Comparison of ENCODE assay signal across 11 mouse cellular contexts in the genomic region with DNA sequence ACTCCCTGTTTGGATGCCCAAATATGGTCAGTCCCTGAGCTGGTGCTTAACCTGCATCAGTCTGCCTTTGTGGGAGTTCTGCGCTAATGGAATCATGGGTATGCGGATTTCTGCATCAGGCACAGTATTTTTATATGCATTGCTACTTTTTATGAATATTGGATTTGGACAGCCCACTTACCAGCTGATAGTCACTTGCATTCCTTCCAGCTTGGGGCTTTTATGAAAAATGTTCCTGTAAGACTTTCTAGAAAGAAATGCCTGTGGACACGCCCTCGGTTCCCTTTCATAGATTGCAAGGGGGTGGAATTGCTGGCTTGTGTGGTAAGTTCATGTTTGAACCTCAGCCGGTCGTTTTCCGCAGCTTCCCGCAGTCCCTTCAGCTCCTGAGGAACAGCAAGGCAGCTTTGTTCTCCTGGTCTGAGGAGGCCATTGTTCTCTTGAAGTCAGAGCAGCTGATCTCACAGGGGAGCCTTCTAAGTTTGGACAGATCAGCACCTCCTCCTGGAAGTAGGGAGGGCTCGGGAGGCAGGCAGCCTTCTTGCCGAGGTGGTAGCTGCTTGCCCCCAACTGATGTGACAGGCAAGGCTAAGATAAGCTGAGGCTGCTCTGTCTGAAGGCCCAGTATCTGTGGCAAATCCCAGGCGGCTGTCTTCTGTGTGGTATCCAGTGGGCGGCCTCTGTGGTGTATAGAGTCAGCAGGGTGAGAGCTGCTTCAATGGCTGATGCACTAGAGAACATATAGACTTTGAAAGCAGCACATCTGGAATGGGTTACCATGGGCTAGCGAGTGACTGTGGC.
DNase-seq lines count a peak whose midpoint lies in the region; ATAC-seq lines count a peak whose summit lies in the region.
"Had no signal": no experiment of that assay in that cellular context is flagged by ENCODE, and none has a peak within 500 bp of the region (broad histone marks: within the 10 kb centered on the region; RNA-seq: fewer than 3 reads in every experiment).

No protein-coding gene starts in this region.

- no peaks in the 10 kb centered on the region for H3K9me3 ChIP-seq in kidney, embryonic 15.5 days (replicated peaks)
- no peaks in the 10 kb centered on the region for H3K9me3 ChIP-seq in embryonic facial prominence, embryonic 11.5 days (replicated peaks; ENCODE audit: control insufficient read depth, low read length)
- H3K9me3 ChIP-seq in liver, embryonic 15.5 days (replicated peaks), result no peaks in the 10 kb centered on the region
- H3K9me3 ChIP-seq: embryonic facial prominence, embryonic 15.5 days had no signal

- H3K27ac ChIP-seq in kidney, embryonic 15.5 days, result peak overlapping the region; percentile 71
- H3K27ac ChIP-seq in embryonic facial prominence, embryonic 11.5 days (replicated peaks; ENCODE audit: low read depth, low read length), result no peak overlapping the region
- no peak overlapping the region for H3K27ac ChIP-seq in liver, embryonic 15.5 days (replicated peaks)
- H3K27ac ChIP-seq: embryonic facial prominence, embryonic 15.5 days had no signal

- H3K9ac ChIP-seq in kidney, embryonic 15.5 days, result no peak overlapping the region
- H3K9ac ChIP-seq in embryonic facial prominence, embryonic 11.5 days (replicated peaks; ENCODE audit: low read length), result no peak overlapping the region
- no peak overlapping the region for H3K9ac ChIP-seq in liver, embryonic 15.5 days
- H3K9ac ChIP-seq: embryonic facial prominence, embryonic 15.5 days had no signal

- ATAC-seq in kidney, embryonic 15.5 days (replicated peaks; ENCODE audit: low FRiP score), result no peak
- ATAC-seq in embryonic facial prominence, embryonic 11.5 days (replicated peaks; ENCODE audit: insufficient number of reproducible peaks, low FRiP score, low TSS enrichment, low read depth), result no peak
- ATAC-seq in liver, embryonic 15.5 days (ENCODE audit: insufficient read depth), result peak; percentile 19; the same call in 1 of the 2 replicates

- H3K4me1 ChIP-seq in kidney, embryonic 15.5 days, result peaks cover 46% of the 10 kb centered on the region
- no peaks in the 10 kb centered on the region; the same call in 1 of the 2 replicates for H3K4me1 ChIP-seq in embryonic facial prominence, embryonic 11.5 days (ENCODE audit: control insufficient read depth, insufficient read depth, low read length)
- H3K4me1 ChIP-seq in liver, embryonic 15.5 days (replicated peaks), result peaks cover 11% of the 10 kb centered on the region; the same call in 1 of the 2 replicates

- DNase-seq in kidney, adult 9 months, result no peak
- peak; percentile 18 for DNase-seq in NIH3T3 (ENCODE audit: low read depth)
- DNase-seq in embryonic facial prominence, embryonic 11.5 days (ENCODE audit: low spot score), result peak; percentile 66
- DNase-seq in adipocyte (ENCODE audit: low spot score), result no peak
- no peak for DNase-seq in spleen, postnatal 14 days (ENCODE audit: low spot score in 2 of 2)
- no peak for DNase-seq in adrenal gland, adult 2 months
- DNase-seq: kidney, postnatal 36 days; lung, postnatal 4 days had no signal

- H3K27me3 ChIP-seq in kidney, embryonic 15.5 days, result no peaks in the 10 kb centered on the region
- H3K27me3 ChIP-seq in embryonic facial prominence, embryonic 11.5 days (ENCODE audit: control insufficient read depth, insufficient read depth, low read length), result no peaks in the 10 kb centered on the region
- H3K27me3 ChIP-seq in liver, embryonic 15.5 days, result peaks cover 20% of the 10 kb centered on the region

- 46% methylated on average over 13 of the region's 13 CpGs for WGBS in kidney, embryonic 15.5 days
- 20% methylated on average over 13 of the region's 13 CpGs for WGBS in embryonic facial prominence, embryonic 11.5 days
- 40% methylated on average over 13 of the region's 13 CpGs for WGBS in liver, embryonic 15.5 days (ENCODE audit: insufficient replicate concordance)

- H3K4me3 ChIP-seq in kidney, embryonic 15.5 days (replicated peaks), result no peak overlapping the region
- H3K4me3 ChIP-seq in embryonic facial prominence, embryonic 11.5 days (ENCODE audit: low read depth, low read length), result no peak overlapping the region
- H3K4me3 ChIP-seq in liver, embryonic 15.5 days (replicated peaks), result no peak overlapping the region
- H3K4me3 ChIP-seq: embryonic facial prominence, embryonic 15.5 days had no signal

- H3K36me3 ChIP-seq in kidney, embryonic 15.5 days, result no peaks in the 10 kb centered on the region
- no peaks in the 10 kb centered on the region for H3K36me3 ChIP-seq in embryonic facial prominence, embryonic 11.5 days (replicated peaks; ENCODE audit: control insufficient read depth, insufficient read depth, low read depth, low read length)
- no peaks in the 10 kb centered on the region for H3K36me3 ChIP-seq in liver, embryonic 15.5 days (replicated peaks)
- H3K36me3 ChIP-seq: embryonic facial prominence, embryonic 15.5 days had no signal

- no peak overlapping the region for H3K4me2 ChIP-seq in kidney, embryonic 15.5 days
- no peak overlapping the region; the same call in 1 of the 2 replicates for H3K4me2 ChIP-seq in embryonic facial prominence, embryonic 11.5 days (ENCODE audit: low read depth, low read length)
- H3K4me2 ChIP-seq in liver, embryonic 15.5 days, result no peak overlapping the region
- H3K4me2 ChIP-seq: embryonic facial prominence, embryonic 15.5 days had no signal

Comparison
In these comparisons a context has a peak if more than half of its experiments do, and no peak if none do; other contexts are left out.
1. DNase-seq: peak in NIH3T3 (single experiment) and embryonic facial prominence, embryonic 11.5 days (single experiment); none in kidney, adult 9 months (single experiment), adipocyte (single experiment), spleen, postnatal 14 days (0 of 2) and adrenal gland, adult 2 months (single experiment).